Mouse (Mus musculus): Measurements from ENCODE around the gene Dmwd.

DNA sequence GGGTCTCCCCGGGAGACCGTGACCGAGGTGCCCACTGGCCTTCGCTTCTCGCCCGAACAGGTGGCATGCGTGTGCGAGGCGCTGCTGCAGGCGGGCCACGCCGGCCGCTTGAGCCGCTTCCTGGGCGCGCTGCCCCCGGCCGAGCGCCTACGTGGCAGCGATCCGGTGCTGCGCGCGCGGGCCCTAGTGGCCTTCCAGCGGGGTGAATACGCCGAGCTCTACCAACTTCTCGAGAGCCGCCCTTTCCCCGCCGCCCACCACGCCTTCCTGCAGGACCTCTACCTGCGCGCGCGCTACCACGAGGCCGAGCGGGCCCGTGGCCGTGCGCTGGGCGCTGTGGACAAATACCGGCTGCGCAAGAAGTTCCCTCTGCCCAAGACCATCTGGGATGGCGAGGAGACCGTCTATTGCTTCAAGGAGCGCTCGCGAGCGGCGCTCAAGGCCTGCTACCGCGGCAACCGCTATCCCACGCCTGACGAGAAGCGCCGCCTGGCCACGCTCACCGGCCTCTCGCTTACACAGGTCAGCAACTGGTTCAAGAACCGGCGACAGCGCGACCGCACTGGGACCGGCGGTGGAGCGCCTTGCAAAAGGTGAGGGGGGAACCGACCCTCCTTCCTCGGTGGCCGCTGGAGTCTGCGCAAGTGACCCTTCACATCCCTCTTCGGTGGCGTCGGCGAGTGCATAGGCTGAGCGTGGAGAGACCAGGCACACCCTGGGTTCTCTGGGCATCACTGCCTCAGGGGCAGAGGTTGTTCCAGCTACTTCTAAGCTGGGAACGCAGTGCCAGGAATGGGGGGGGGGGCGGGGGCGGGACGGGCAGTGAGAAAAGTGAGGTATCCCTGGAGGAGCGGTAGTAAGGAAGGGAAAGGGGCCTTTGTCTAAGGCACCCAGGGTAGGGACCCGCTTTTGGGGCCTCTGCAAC lies 19.1 kb downstream of the Dmwd start:
- TF ChIP-seq CTCF (IDR thresholded peaks at IDR 0.05; ENCODE audit: borderline replicate concordance, insufficient read depth, low read depth, low read length) (no peak), POLR2A (IDR thresholded peaks at IDR 0.05; ENCODE audit: borderline replicate concordance, insufficient read depth, low read length) (no peak)

Measured in cerebellum, adult 2 months (tissue).